ENCODE assay signal across 16 mouse cellular contexts in genomic region chr11:107683544-107684465, GRCm38 (mm10). TPM values are rescaled to one million over a fixed set of nuclear protein-coding genes. Genes with fewer than 3 reads are reported as not detected.
A peak's percentile ranks its signal among the peaks of the same experiment; 100 is the strongest.
DNase-seq lines count a peak whose midpoint lies in the region; ATAC-seq and TF ChIP-seq lines count a peak whose summit lies in the region.
"Had no signal": no experiment of that assay in that cellular context is flagged by ENCODE, and none has a peak within 500 bp of the region (broad histone marks: within the 10 kb centered on the region; RNA-seq: fewer than 3 reads in every experiment).

No protein-coding gene starts in this region.

- no peaks in the 10 kb centered on the region for H3K27me3 ChIP-seq in embryonic facial prominence, embryonic 14.5 days (replicated peaks; ENCODE audit: control insufficient read depth, insufficient read depth, low read length)
- H3K27me3 ChIP-seq in hindbrain, postnatal 0 days (ENCODE audit: insufficient read depth, low read length) = no peaks in the 10 kb centered on the region
- no peaks in the 10 kb centered on the region for H3K27me3 ChIP-seq in neural tube, embryonic 15.5 days (replicated peaks)

- no peak for DNase-seq in layer of hippocampus, adult 2 months (ENCODE audit: low spot score in 2 of 2)
- DNase-seq in layer of hippocampus, postnatal 10 days (ENCODE audit: low spot score in 2 of 2) = no peak
- no peak for DNase-seq in embryonic facial prominence, embryonic 14.5 days (ENCODE audit: low spot score)
- peak; percentile 56 for DNase-seq in hindbrain, postnatal 0 days (ENCODE audit: low spot score)
- DNase-seq in spleen, adult 18-20 months = no peak
- DNase-seq in cerebellum, postnatal 4 days (ENCODE audit: low spot score in 2 of 2) = no peak
- DNase-seq: kidney, postnatal 36 days; lung, adult 2 months; right cerebral cortex, adult 18-20 months had no signal

- no peak overlapping the region for H3K4me3 ChIP-seq in layer of hippocampus, adult 2 months
- no peak overlapping the region for H3K4me3 ChIP-seq in embryonic facial prominence, embryonic 14.5 days (ENCODE audit: low read depth, low read length)
- H3K4me3 ChIP-seq in hindbrain, postnatal 0 days (ENCODE audit: low read length) = no peak overlapping the region
- no peak overlapping the region for H3K4me3 ChIP-seq in neural tube, embryonic 15.5 days (replicated peaks)

- ATAC-seq in embryonic facial prominence, embryonic 14.5 days (ENCODE audit: low read depth) = peak; percentile 57
- peak; percentile 68; the same call in 1 of the 2 replicates for ATAC-seq in hindbrain, postnatal 0 days
- 0 out of 2 replicates have a peak, but pooled peaks have one; percentile 53 for ATAC-seq in neural tube, embryonic 15.5 days (ENCODE audit: low FRiP score)
- no peak for ATAC-seq in megakaryocyte progenitor cell, adult 5-6 weeks (replicated peaks; ENCODE audit: poor library complexity)
- ATAC-seq: activated CD4-positive, CD25-positive, alpha-beta regulatory T cell, adult 4 months; CD4-positive, CD25-positive, alpha-beta regulatory T cell, adult 4 months had no signal

- no peaks in the 10 kb centered on the region for H3K4me1 ChIP-seq in embryonic facial prominence, embryonic 14.5 days (ENCODE audit: control insufficient read depth, insufficient read depth, low read length)
- peaks cover 8% of the 10 kb centered on the region; the same call in 1 of the 2 replicates for H3K4me1 ChIP-seq in hindbrain, postnatal 0 days (ENCODE audit: insufficient read depth, low read length)
- H3K4me1 ChIP-seq in neural tube, embryonic 15.5 days = peaks cover 20% of the 10 kb centered on the region

- H3K4me2 ChIP-seq in embryonic facial prominence, embryonic 14.5 days (ENCODE audit: low read depth, low read length) = no peak overlapping the region
- H3K4me2 ChIP-seq in hindbrain, postnatal 0 days (ENCODE audit: low read depth, low read length) = no peak overlapping the region
- H3K4me2 ChIP-seq in neural tube, embryonic 15.5 days = no peak overlapping the region

- 55% methylated on average over 19 of the region's 19 CpGs for WGBS in embryonic facial prominence, embryonic 14.5 days
- 32% methylated on average over 19 of the region's 19 CpGs for WGBS in hindbrain, postnatal 0 days
- WGBS in neural tube, embryonic 15.5 days = 32% methylated on average over 19 of the region's 19 CpGs

- peaks cover 37% of the 10 kb centered on the region for H3K36me3 ChIP-seq in embryonic facial prominence, embryonic 14.5 days (ENCODE audit: control insufficient read depth, insufficient read depth, low read length)
- H3K36me3 ChIP-seq in hindbrain, postnatal 0 days (ENCODE audit: insufficient read depth, low read length) = peaks cover 16% of the 10 kb centered on the region; the same call in 1 of the 2 replicates
- peaks cover 27% of the 10 kb centered on the region for H3K36me3 ChIP-seq in neural tube, embryonic 15.5 days

- no peak overlapping the region for H3K27ac ChIP-seq in layer of hippocampus, adult 2 months
- no peak overlapping the region for H3K27ac ChIP-seq in embryonic facial prominence, embryonic 14.5 days (replicated peaks; ENCODE audit: low read depth, low read length)
- no peak overlapping the region for H3K27ac ChIP-seq in hindbrain, postnatal 0 days
- H3K27ac ChIP-seq in neural tube, embryonic 15.5 days (replicated peaks) = 0 out of 2 replicates have a peak overlapping the region, but pooled peaks have one; percentile 6

- no peaks in the 10 kb centered on the region for H3K9me3 ChIP-seq in embryonic facial prominence, embryonic 14.5 days (ENCODE audit: control insufficient read depth, low read length)
- H3K9me3 ChIP-seq in hindbrain, postnatal 0 days (ENCODE audit: low read length) = no peaks in the 10 kb centered on the region
- no peaks in the 10 kb centered on the region for H3K9me3 ChIP-seq in neural tube, embryonic 15.5 days (replicated peaks)

- H3K9ac ChIP-seq in embryonic facial prominence, embryonic 14.5 days (ENCODE audit: low read depth, low read length) = no peak overlapping the region
- H3K9ac ChIP-seq in hindbrain, postnatal 0 days (replicated peaks; ENCODE audit: low read length) = no peak overlapping the region
- no peak overlapping the region for H3K9ac ChIP-seq in neural tube, embryonic 15.5 days (replicated peaks)

- TF ChIP-seq CTCF in layer of hippocampus, adult 2 months (conservative IDR thresholded peaks at IDR 0.05) = peak; percentile 54
- peak; percentile 51 for TF ChIP-seq CTCF in hindbrain, postnatal 0 days (IDR thresholded peaks at IDR 0.05; ENCODE audit: low read depth)

RNA-seq across cellular contexts. Expression of gene Cacng1, which starts 32.5 kb away (rescaled TPM):
- total RNA-seq in layer of hippocampus, adult 2 months (2021) = not detected
- total RNA-seq in layer of hippocampus, postnatal 10 days (2021) = under 1 TPM in 1 of 2 experiments, not detected in 1; 0.27 TPM
- 23.5 and 41.8 TPM in 2 replicates for polyA plus RNA-seq in embryonic facial prominence, embryonic 14.5 days (2014; fragmentation: Nextera tagmentation; extraction: Ambion mirVana)
- 0.89 and 1.1 TPM in 2 replicates for total RNA-seq in hindbrain, postnatal 0 days (2014; rRNA removed)
- polyA plus RNA-seq in hindbrain, postnatal 0 days (2015; fragmentation: Nextera tagmentation; extraction: Ambion mirVana) = 0.66 and 0.68 TPM in 2 replicates
- 1.0 and 1.9 TPM in 2 replicates for polyA plus RNA-seq in neural tube, embryonic 15.5 days (2015; fragmentation: Nextera tagmentation; extraction: Ambion mirVana)
- not detected in 2 replicates for total RNA-seq in megakaryocyte progenitor cell, adult 5-6 weeks (2015)
- not detected in 2 replicates for total RNA-seq in megakaryocyte progenitor cell, adult 5-6 weeks (2017)
- total RNA-seq: hematopoietic stem cell, adult 5-6 weeks; left cerebral cortex, postnatal 14 days had no signal
- polyA plus RNA-seq: activated CD4-positive, CD25-positive, alpha-beta regulatory T cell, adult 4 months; CD4-positive, CD25-positive, alpha-beta regulatory T cell, adult 4 months; stomach, embryonic 14.5 days had no signal
